Mouse (Mus musculus): ENCODE measurements around the gene Bcat2. TPM values are rescaled to one million over a fixed set of nuclear protein-coding genes. Genes with fewer than 3 reads are reported as not detected.

Bcat2 gene
- total and polyA plus RNA-seq, 2 experiments: 14.7 to 54.5 TPM

GRCm38 (mm10) chr7:45567780-45568516, 2.0 kb upstream of the Bcat2 start:
- Histone ChIP-seq H3K9ac (ENCODE audit: low read depth, low read length) (peak overlapping the region; percentile 37), H3K4me3 (ENCODE audit: insufficient read depth, low read depth, low read length) (0 out of 2 replicates have a peak overlapping the region, but pooled peaks have one; percentile 1), H3K27me3 (ENCODE audit: control insufficient read depth, insufficient read depth, low read length) (no peaks in the 10 kb centered on the region), H3K79me2 (ENCODE audit: control insufficient read depth, insufficient read depth, low read length) (no peaks in the 10 kb centered on the region), H3K27ac (replicated peaks; ENCODE audit: insufficient read depth, low read depth, low read length) (peak overlapping the region; percentile 87), H3K36me3 (ENCODE audit: control insufficient read depth, insufficient read depth, low read length) (peaks cover 13% of the 10 kb centered on the region), H3K4me1 (ENCODE audit: control insufficient read depth, insufficient read depth, low read length) (peaks cover 7% of the 10 kb centered on the region)
- under 1% methylated on average over 24 of the region's 24 CpGs for WGBS
- DNase-seq (ENCODE audit: extremely low read depth, low read depth, low spot score): peak; percentile 97
- TF ChIP-seq CTCF (IDR thresholded peaks at IDR 0.05; ENCODE audit: low read depth, low read length): no peak
- TF ChIP-seq POLR2A (IDR thresholded peaks at IDR 0.05; ENCODE audit: extremely low read depth, insufficient read depth, low read length): peak; percentile 18; the same call in 1 of the 2 replicates

- Histone ChIP-seq H3K4me1 (ENCODE audit: control insufficient read depth, insufficient read depth, low read length) (peaks cover 7% of the 10 kb centered on the region), H3K27ac (replicated peaks; ENCODE audit: insufficient read depth, low read depth, low read length) (peak overlapping the region; percentile 87), H3K4me3 (ENCODE audit: insufficient read depth, low read depth, low read length) (no peak overlapping the region), H3K79me2 (ENCODE audit: control insufficient read depth, insufficient read depth, low read length) (0 out of 2 replicates have a peak, but pooled peaks cover 3% of the 10 kb centered on the region), H3K9ac (ENCODE audit: low read depth, low read length) (peak overlapping the region; percentile 37), H3K36me3 (ENCODE audit: control insufficient read depth, insufficient read depth, low read length) (peaks cover 13% of the 10 kb centered on the region), H3K27me3 (ENCODE audit: control insufficient read depth, insufficient read depth, low read length) (no peaks in the 10 kb centered on the region)
- WGBS: 70% methylated on average over 10 of the region's 10 CpGs
- TF ChIP-seq CTCF (IDR thresholded peaks at IDR 0.05; ENCODE audit: low read depth, low read length) (no peak), POLR2A (IDR thresholded peaks at IDR 0.05; ENCODE audit: extremely low read depth, insufficient read depth, low read length) (no peak)
- no peak for DNase-seq (ENCODE audit: extremely low read depth, low read depth, low spot score)
Observed at GRCm38 (mm10) chr7:45568601-45569473, 1.1 kb upstream of the Bcat2 start.

GRCm38 (mm10) chr7:45571966-45572365, 2.0 kb downstream of the Bcat2 start:
- no peak overlapping the region for H3K4me3 ChIP-seq (ENCODE audit: insufficient read depth, low read depth, low read length)
- TF ChIP-seq CTCF (IDR thresholded peaks at IDR 0.05; ENCODE audit: low read depth, low read length) (no peak), POLR2A (IDR thresholded peaks at IDR 0.05; ENCODE audit: extremely low read depth, insufficient read depth, low read length) (no peak)
- H3K79me2 ChIP-seq (ENCODE audit: control insufficient read depth, insufficient read depth, low read length): peaks cover 12% of the 10 kb centered on the region; the same call in 1 of the 2 replicates
- H3K4me1 ChIP-seq (ENCODE audit: control insufficient read depth, insufficient read depth, low read length): peaks cover 11% of the 10 kb centered on the region
- H3K9ac ChIP-seq (ENCODE audit: low read depth, low read length): no peak overlapping the region
- peak; percentile 38 for DNase-seq (ENCODE audit: extremely low read depth, low read depth, low spot score)
- H3K27me3 ChIP-seq (ENCODE audit: control insufficient read depth, insufficient read depth, low read length): no peaks in the 10 kb centered on the region
- H3K36me3 ChIP-seq (ENCODE audit: control insufficient read depth, insufficient read depth, low read length): peaks cover 13% of the 10 kb centered on the region
- 4% methylated on average over 1 of the region's 1 CpGs for WGBS
- H3K27ac ChIP-seq (replicated peaks; ENCODE audit: insufficient read depth, low read depth, low read length): peak overlapping the region; percentile 29; the same call in 1 of the 2 replicates

GRCm38 (mm10) chr7:45573954-45574353, 4.0 kb downstream of the Bcat2 start:
- H3K9ac ChIP-seq (ENCODE audit: low read depth, low read length): peak overlapping the region; percentile 88
- peaks cover 12% of the 10 kb centered on the region; the same call in 1 of the 2 replicates for H3K79me2 ChIP-seq (ENCODE audit: control insufficient read depth, insufficient read depth, low read length)
- no peak for TF ChIP-seq POLR2A (IDR thresholded peaks at IDR 0.05; ENCODE audit: extremely low read depth, insufficient read depth, low read length)
- H3K4me1 ChIP-seq (ENCODE audit: control insufficient read depth, insufficient read depth, low read length): peaks cover 7% of the 10 kb centered on the region; the same call in 1 of the 2 replicates
- peak overlapping the region; percentile 80 for H3K4me3 ChIP-seq (ENCODE audit: insufficient read depth, low read depth, low read length)
- peaks cover 13% of the 10 kb centered on the region for H3K36me3 ChIP-seq (ENCODE audit: control insufficient read depth, insufficient read depth, low read length)
- peak; percentile 82 for DNase-seq (ENCODE audit: extremely low read depth, low read depth, low spot score)
- H3K27me3 ChIP-seq (ENCODE audit: control insufficient read depth, insufficient read depth, low read length): no peaks in the 10 kb centered on the region
- peak overlapping the region; percentile 96 for H3K27ac ChIP-seq (replicated peaks; ENCODE audit: insufficient read depth, low read depth, low read length)
- WGBS: 19% methylated on average over 8 of the region's 8 CpGs

GRCm38 (mm10) chr7:45574472-45575379, 4.8 kb downstream of the Bcat2 start:
- Histone ChIP-seq H3K27ac (replicated peaks; ENCODE audit: insufficient read depth, low read depth, low read length) (peak overlapping the region; percentile 96), H3K79me2 (ENCODE audit: control insufficient read depth, insufficient read depth, low read length) (peaks cover 12% of the 10 kb centered on the region; the same call in 1 of the 2 replicates), H3K36me3 (ENCODE audit: control insufficient read depth, insufficient read depth, low read length) (peaks cover 11% of the 10 kb centered on the region), H3K4me1 (ENCODE audit: control insufficient read depth, insufficient read depth, low read length) (peaks cover 7% of the 10 kb centered on the region; the same call in 1 of the 2 replicates), H3K4me3 (ENCODE audit: insufficient read depth, low read depth, low read length) (peak overlapping the region; percentile 80), H3K27me3 (ENCODE audit: control insufficient read depth, insufficient read depth, low read length) (no peaks in the 10 kb centered on the region), H3K9ac (ENCODE audit: low read depth, low read length) (peak overlapping the region; percentile 88)
- WGBS: 24% methylated on average over 15 of the region's 15 CpGs
- TF ChIP-seq CTCF (IDR thresholded peaks at IDR 0.05; ENCODE audit: low read depth, low read length): no peak
- peak; percentile 97 for TF ChIP-seq POLR2A (IDR thresholded peaks at IDR 0.05; ENCODE audit: extremely low read depth, insufficient read depth, low read length)
- peak; percentile 88 for DNase-seq (ENCODE audit: extremely low read depth, low read depth, low spot score)

Data from liver, adult 2 months (tissue).